In genomic region chr7:97018005-97018404, GRCm38 (mm10) we compare ENCODE assay signal across 11 mouse cellular contexts.
A peak's percentile ranks its signal among the peaks of the same experiment; 100 is the strongest.
DNase-seq lines count a peak whose midpoint lies in the region; ATAC-seq and TF ChIP-seq lines count a peak whose summit lies in the region.
"Had no signal": no experiment of that assay in that cellular context is flagged by ENCODE, and none has a peak within 500 bp of the region (broad histone marks: within the 10 kb centered on the region; RNA-seq: fewer than 3 reads in every experiment).

No protein-coding gene starts in this region.

- no peak for ATAC-seq in heart, embryonic 13.5 days (ENCODE audit: extremely low read depth, insufficient number of reproducible peaks, low FRiP score, low TSS enrichment)
- no peak for ATAC-seq in hindbrain, postnatal 0 days

- DNase-seq in kidney, adult 2 months, result peak; percentile 8
- no peak for DNase-seq in kidney, adult 8-10 months
- peak; percentile 9 for DNase-seq in CD4-positive helper T cell, adult 2 months (ENCODE audit: low read depth, low spot score)
- peak; percentile 22 for DNase-seq in lung, postnatal 36 days
- no peak for DNase-seq in hindbrain, postnatal 0 days (ENCODE audit: low spot score)
- no peak for DNase-seq in natural killer cell, adult 2 months (ENCODE audit: low spot score in 2 of 2)
- DNase-seq in adrenal gland, postnatal 36 days, result no peak
- DNase-seq: gastrocnemius, postnatal 25 days; layer of hippocampus, adult 9-11 months; liver, embryonic 13.5 days had no signal

- H3K4me3 ChIP-seq in kidney, adult 2 months (ENCODE audit: insufficient read depth, low read depth, low read length), result no peak overlapping the region
- H3K4me3 ChIP-seq in heart, embryonic 13.5 days, result 0 out of 2 replicates have a peak overlapping the region, but pooled peaks have one; percentile 4
- no peak overlapping the region for H3K4me3 ChIP-seq in hindbrain, postnatal 0 days (ENCODE audit: low read length)
- H3K4me3 ChIP-seq: liver, embryonic 13.5 days had no signal

- 68% methylated on average over 4 of the region's 4 CpGs for WGBS in kidney, adult 2 months
- 24% methylated on average over 4 of the region's 4 CpGs for WGBS in heart, embryonic 13.5 days
- 61% methylated on average over 4 of the region's 4 CpGs for WGBS in hindbrain, postnatal 0 days

- 0 out of 2 replicates have a peak overlapping the region, but pooled peaks have one; percentile 38 for H3K27ac ChIP-seq in kidney, adult 2 months (ENCODE audit: insufficient read depth, low read depth, low read length)
- H3K27ac ChIP-seq in heart, embryonic 13.5 days (replicated peaks), result peak overlapping the region; percentile 46; the same call in 1 of the 2 replicates
- no peak overlapping the region for H3K27ac ChIP-seq in hindbrain, postnatal 0 days
- H3K27ac ChIP-seq: liver, embryonic 13.5 days had no signal

- peak overlapping the region; percentile 47 for H3K4me2 ChIP-seq in heart, embryonic 13.5 days
- H3K4me2 ChIP-seq in hindbrain, postnatal 0 days (ENCODE audit: low read depth, low read length), result no peak overlapping the region
- H3K4me2 ChIP-seq: liver, embryonic 13.5 days had no signal

- no peaks in the 10 kb centered on the region for H3K27me3 ChIP-seq in kidney, adult 2 months (replicated peaks; ENCODE audit: control insufficient read depth, insufficient read depth, low read length)
- H3K27me3 ChIP-seq in heart, embryonic 13.5 days (replicated peaks), result no peaks in the 10 kb centered on the region
- H3K27me3 ChIP-seq in hindbrain, postnatal 0 days (ENCODE audit: insufficient read depth, low read length), result no peaks in the 10 kb centered on the region
- H3K27me3 ChIP-seq: liver, embryonic 13.5 days had no signal

- no peak for TF ChIP-seq POLR2A in kidney, adult 2 months (IDR thresholded peaks at IDR 0.05; ENCODE audit: low read depth, low read length)

- H3K9me3 ChIP-seq in heart, embryonic 13.5 days, result peaks cover 8% of the 10 kb centered on the region; the same call in 1 of the 2 replicates
- H3K9me3 ChIP-seq in hindbrain, postnatal 0 days (ENCODE audit: low read length), result no peaks in the 10 kb centered on the region

- H3K36me3 ChIP-seq in kidney, adult 2 months (ENCODE audit: control insufficient read depth, insufficient read depth, low read length), result no peaks in the 10 kb centered on the region
- H3K36me3 ChIP-seq in heart, embryonic 13.5 days, result peaks cover 10% of the 10 kb centered on the region
- no peaks in the 10 kb centered on the region for H3K36me3 ChIP-seq in hindbrain, postnatal 0 days (ENCODE audit: insufficient read depth, low read length)

- no peak overlapping the region for H3K9ac ChIP-seq in heart, embryonic 13.5 days
- no peak overlapping the region for H3K9ac ChIP-seq in hindbrain, postnatal 0 days (replicated peaks; ENCODE audit: low read length)
- H3K9ac ChIP-seq: liver, embryonic 13.5 days had no signal

- H3K4me1 ChIP-seq in kidney, adult 2 months (ENCODE audit: control insufficient read depth, insufficient read depth, low read length), result no peaks in the 10 kb centered on the region
- H3K4me1 ChIP-seq in heart, embryonic 13.5 days, result peaks cover 31% of the 10 kb centered on the region
- no peaks in the 10 kb centered on the region for H3K4me1 ChIP-seq in hindbrain, postnatal 0 days (ENCODE audit: insufficient read depth, low read length)

- no peak for TF ChIP-seq CTCF in kidney, adult 2 months (conservative IDR thresholded peaks at IDR 0.05; ENCODE audit: insufficient read depth, insufficient read length, low read depth, low read length)
- TF ChIP-seq CTCF in hindbrain, postnatal 0 days (IDR thresholded peaks at IDR 0.05; ENCODE audit: low read depth), result no peak

Comparison
In these comparisons a context has a peak if more than half of its experiments do, and no peak if none do; other contexts are left out.
1. DNase-seq: peak in kidney, adult 2 months (single experiment), CD4-positive helper T cell, adult 2 months (single experiment) and lung, postnatal 36 days (single experiment); none in kidney, adult 8-10 months (0 of 2), hindbrain, postnatal 0 days (single experiment), natural killer cell, adult 2 months (0 of 2) and adrenal gland, postnatal 36 days (0 of 2).